Mouse (Mus musculus): ENCODE measurements around the gene Thsd7b. TPM values are rescaled to one million over a fixed set of nuclear protein-coding genes. Genes with fewer than 3 reads are reported as not detected.
A peak's percentile ranks its signal among the peaks of the same experiment; 100 is the strongest.
"Not testable (repeated sequence)": the region's sequence is repeated elsewhere in the genome, so short reads cannot be mapped to it uniquely, and the experiment has no call there.

Gene Thsd7b
- total RNA-seq, 2 experiments from 2014 or later: 0.12 TPM; not detected in 1

- ATAC-seq (replicated peaks; ENCODE audit: poor library complexity): no peak
Measured at GRCm38 (mm10) chr1:129619440-129620301, 346.6 kb downstream of the Thsd7b start.

GRCm38 (mm10) chr1:129624519-129624918, 351.4 kb downstream of the Thsd7b start:
- ATAC-seq (replicated peaks; ENCODE audit: poor library complexity): peak; percentile 89

- no peak for ATAC-seq (replicated peaks; ENCODE audit: poor library complexity)
Measured at GRCm38 (mm10) chr1:129635146-129635545, 362.0 kb downstream of the Thsd7b start.

GRCm38 (mm10) chr1:129644252-129644861, 371.3 kb downstream of the Thsd7b start:
- ATAC-seq (replicated peaks; ENCODE audit: poor library complexity): no peak

- ATAC-seq (replicated peaks; ENCODE audit: poor library complexity): not testable (repeated sequence)
Measured at GRCm38 (mm10) chr1:129651448-129651847, 378.3 kb downstream of the Thsd7b start.

- 0 out of 2 replicates have a peak, but pooled peaks have one; percentile 3 for ATAC-seq (replicated peaks; ENCODE audit: poor library complexity)
Measured at GRCm38 (mm10) chr1:129658045-129658444, 384.9 kb downstream of the Thsd7b start.

GRCm38 (mm10) chr1:129675878-129676277, 402.8 kb downstream of the Thsd7b start:
- no peak for ATAC-seq (replicated peaks; ENCODE audit: poor library complexity)

- ATAC-seq (replicated peaks; ENCODE audit: poor library complexity): no peak
Measured at GRCm38 (mm10) chr1:129678851-129679250, 405.7 kb downstream of the Thsd7b start.

GRCm38 (mm10) chr1:129705701-129706100, 432.6 kb downstream of the Thsd7b start:
- no peak for ATAC-seq (replicated peaks; ENCODE audit: poor library complexity)

GRCm38 (mm10) chr1:129712706-129713105, 439.6 kb downstream of the Thsd7b start:
- no peak for ATAC-seq (replicated peaks; ENCODE audit: poor library complexity)

- ATAC-seq (replicated peaks; ENCODE audit: poor library complexity): no peak
Measured at GRCm38 (mm10) chr1:129713571-129713970, 440.5 kb downstream of the Thsd7b start.

- no peak for ATAC-seq (replicated peaks; ENCODE audit: poor library complexity)
Measured at GRCm38 (mm10) chr1:129719592-129719991, 446.5 kb downstream of the Thsd7b start.

GRCm38 (mm10) chr1:129731991-129732390, 458.9 kb downstream of the Thsd7b start:
- ATAC-seq (replicated peaks; ENCODE audit: poor library complexity): no peak

GRCm38 (mm10) chr1:129747595-129747994, 474.5 kb downstream of the Thsd7b start:
- ATAC-seq (replicated peaks; ENCODE audit: poor library complexity): no peak

- ATAC-seq (replicated peaks; ENCODE audit: poor library complexity): no peak
Measured at GRCm38 (mm10) chr1:129756548-129757240, 483.6 kb downstream of the Thsd7b start.

GRCm38 (mm10) chr1:129759003-129759402, 485.9 kb downstream of the Thsd7b start:
- no peak for ATAC-seq (replicated peaks; ENCODE audit: poor library complexity)

- ATAC-seq (replicated peaks; ENCODE audit: poor library complexity): no peak
Measured at GRCm38 (mm10) chr1:129761234-129761633, 488.1 kb downstream of the Thsd7b start.

GRCm38 (mm10) chr1:129764748-129765147, 491.6 kb downstream of the Thsd7b start:
- ATAC-seq (replicated peaks; ENCODE audit: poor library complexity): 0 out of 2 replicates have a peak, but pooled peaks have one; percentile 23

- peak; percentile 69 for ATAC-seq (replicated peaks; ENCODE audit: poor library complexity)
Measured at GRCm38 (mm10) chr1:129777055-129777454, 504.0 kb downstream of the Thsd7b start.

GRCm38 (mm10) chr1:129779506-129779905, 506.4 kb downstream of the Thsd7b start:
- no peak for ATAC-seq (replicated peaks; ENCODE audit: poor library complexity)

GRCm38 (mm10) chr1:129780589-129780988, 507.5 kb downstream of the Thsd7b start:
- no peak for ATAC-seq (replicated peaks; ENCODE audit: poor library complexity)

All from megakaryocyte progenitor cell, adult 5-6 weeks (primary cell).